Mouse (Mus musculus) spleen, adult 2 months (tissue): ENCODE results near the gene S1pr4.

Experiments
- CTCF ChIP-seq: fragments of 200-500 bp; IDR thresholded peaks from 2 replicates; pipeline ENCODE4 v1.5.1; 2011; ENCODE audit warnings: mild to moderate bottlenecking, inconsistent platforms; ENCODE audit not compliant: insufficient read depth, insufficient read length, insufficient replicate concordance; ENCODE audit errors: extremely low read depth
- POLR2A ChIP-seq: fragments of 200-500 bp; IDR thresholded peaks from 2 replicates; pipeline ENCODE4 v1.6.1; 2011; ENCODE audit warnings: low read depth, low read length, inconsistent platforms

DNA sequence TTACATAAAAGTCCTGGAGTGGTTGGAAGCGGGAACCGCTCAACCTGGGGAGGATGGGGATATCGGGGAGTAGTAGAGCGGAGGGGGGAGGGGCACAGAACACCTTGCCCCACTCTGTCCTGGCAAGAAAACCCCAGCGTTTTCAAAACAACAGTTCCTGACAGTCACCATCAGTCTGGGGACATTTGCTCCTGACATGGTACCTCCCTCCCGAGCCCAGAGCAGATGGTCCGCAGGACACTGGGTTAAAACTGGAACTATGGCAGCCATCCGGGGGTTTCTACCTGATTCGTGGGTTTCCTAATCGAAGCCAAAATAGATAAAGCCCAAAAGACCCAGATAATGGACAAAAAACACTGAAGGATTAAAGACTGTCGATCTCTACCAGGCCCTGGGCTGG is 39.0 kb downstream of the S1pr4 start:
- TF ChIP-seq CTCF (no peak), POLR2A (no peak)
